In the genomic region with DNA sequence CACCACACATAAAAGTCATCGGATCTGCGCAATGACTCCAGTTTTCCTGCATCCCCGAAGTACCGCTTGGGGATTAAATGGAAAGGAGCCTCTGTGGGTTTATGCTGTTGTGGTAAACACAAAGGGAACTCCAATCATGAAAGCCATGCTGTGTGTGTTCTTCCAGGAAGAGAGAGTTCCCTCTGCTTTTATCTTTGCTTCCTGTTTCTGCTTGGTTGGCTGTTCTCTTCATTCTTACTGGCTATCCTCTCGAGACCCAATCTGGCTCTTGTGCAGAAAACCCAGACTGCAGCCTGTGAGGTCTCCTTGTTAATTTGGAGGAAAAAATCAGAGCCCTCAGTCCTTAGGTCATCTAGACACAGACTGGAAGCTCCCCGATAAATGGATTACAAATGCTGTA, we compare ENCODE assay signal across 30 mouse cellular contexts. TPM values are rescaled to one million over a fixed set of nuclear protein-coding genes. Genes with fewer than 3 reads are reported as not detected.
DNase-seq lines count a peak whose midpoint lies in the region; ATAC-seq lines count a peak whose summit lies in the region.
"Had no signal": no experiment of that assay in that cellular context is flagged by ENCODE, and none has a peak within 500 bp of the region (broad histone marks: within the 10 kb centered on the region; RNA-seq: fewer than 3 reads in every experiment).

No protein-coding gene starts in this region.

- ATAC-seq in megakaryocyte progenitor cell, adult 5-6 weeks (replicated peaks; ENCODE audit: poor library complexity): no peak; the same call in 1 of the 2 replicates
- ATAC-seq: hindbrain, embryonic 16.5 days; intestine, embryonic 15.5 days; Patski had no signal

- intact Hi-C loops in heart, postnatal 10 days (cut with DNase I): no loop called here
- intact Hi-C loops in heart, postnatal 25 days (cut with DNase I): no loop called here

- peak; percentile 30 to 45 for DNase-seq in heart, postnatal 10 days
- DNase-seq in heart, postnatal 25 days (ENCODE audit: low spot score): no peak
- DNase-seq in CD4-positive, CD25-positive, alpha-beta regulatory T cell, adult 2 months (ENCODE audit: low read depth, low spot score): peak; percentile 11
- peak; percentile 39 for DNase-seq in MEL-GATA-1-ER (ENCODE audit: extremely low read depth, low read depth)
- no peak for DNase-seq in layer of hippocampus, postnatal 10 days (ENCODE audit: low spot score in 2 of 2)
- no peak for DNase-seq in gastrocnemius, postnatal 10 days
- DNase-seq: adrenal gland, postnatal 36 days; cerebellum, adult 18-20 months; cerebellum, postnatal 14 days; gastrocnemius, postnatal 36 days; kidney, adult 8-10 months; kidney, postnatal 10 days; lung, postnatal 36 days; right cerebral cortex, postnatal 25 days; spleen, adult 18-20 months; thymus, postnatal 4 days had no signal

- peak overlapping the region; percentile 22; the same call in 1 of the 2 replicates for H3K27ac ChIP-seq in macrophage
- H3K27ac ChIP-seq: embryonic facial prominence, embryonic 12.5 days; forebrain, embryonic 12.5 days; hindbrain, embryonic 10.5 days; intestine, embryonic 15.5 days; limb, embryonic 12.5 days; liver, embryonic 14.5 days; lung, embryonic 15.5 days; midbrain, embryonic 12.5 days; neural tube, embryonic 12.5 days had no signal

- 68% methylated on average over 6 of the region's 6 CpGs for WGBS in macrophage (ENCODE audit: missing documents)

- no peaks in the 10 kb centered on the region for H3K36me3 ChIP-seq in macrophage (ENCODE audit: inconsistent target)
- H3K36me3 ChIP-seq: embryonic facial prominence, embryonic 12.5 days; forebrain, embryonic 12.5 days; hindbrain, embryonic 10.5 days; intestine, embryonic 15.5 days; limb, embryonic 12.5 days; lung, embryonic 15.5 days; midbrain, embryonic 12.5 days; neural tube, embryonic 12.5 days had no signal

- H3K79me2 ChIP-seq in macrophage (ENCODE audit: inconsistent target): no peaks in the 10 kb centered on the region

- no peak overlapping the region for H3K4me3 ChIP-seq in macrophage (ENCODE audit: inconsistent target)
- H3K4me3 ChIP-seq: embryonic facial prominence, embryonic 12.5 days; erythroblast, embryonic 14.5 days; forebrain, embryonic 12.5 days; hindbrain, embryonic 10.5 days; intestine, embryonic 15.5 days; limb, embryonic 12.5 days; lung, embryonic 15.5 days; midbrain, embryonic 12.5 days; neural tube, embryonic 12.5 days had no signal

RNA-seq across cellular contexts. Expression of gene Lrch1, which starts 29.3 kb away (rescaled TPM):
- 10 to 100 TPM; 19.6 to 20.5 TPM for total RNA-seq in heart, postnatal 10 days (2021)
- total RNA-seq in heart, postnatal 25 days (2021): 10 to 100 TPM; 16.8 to 17.9 TPM
- 100 to 1,000 TPM in 2 of 26 experiments, 10 to 100 TPM in 24; 24.6 to 189 (median 55.7) TPM for total RNA-seq in macrophage (2018; cell fraction: chromatin; rRNA removed)
- total RNA-seq in macrophage (2018; cell fraction: cytosol; rRNA removed): 10 to 100 TPM; 11.5 to 21.4 (median 16.2) TPM
- 100 to 1,000 TPM in 1 of 26 experiments, 10 to 100 TPM in 25; 21.1 to 118 (median 40.9) TPM for total RNA-seq in macrophage (2018; cell fraction: nucleus; rRNA removed)
- 10.1 to 12.0 TPM (median 11.9 TPM) in 3 replicates for polyA plus RNA-seq in macrophage (2018)
- total RNA-seq in megakaryocyte progenitor cell, adult 5-6 weeks (2015): 12.1 and 14.3 TPM in 2 replicates
- total RNA-seq in megakaryocyte progenitor cell, adult 5-6 weeks (2017): 9.3 and 11.3 TPM in 2 replicates
- total RNA-seq in layer of hippocampus, postnatal 10 days (2021): 10 to 100 TPM; 33.8 to 35.5 TPM
- 10 to 100 TPM in 1 of 2 experiments, 1 to 10 TPM in 1; 8.9 to 11.2 TPM for total RNA-seq in gastrocnemius, postnatal 10 days (2021)

RNA-seq across cellular contexts. Expression of gene Rubcnl, which starts 38.9 kb away (rescaled TPM):
- 1 to 10 TPM in 1 of 2 experiments, under 1 TPM in 1; 0.69 to 1.2 TPM for total RNA-seq in heart, postnatal 10 days (2021)
- total RNA-seq in heart, postnatal 25 days (2021): 1 to 10 TPM in 1 of 2 experiments, under 1 TPM in 1; 0.49 to 1.1 TPM
- total RNA-seq in macrophage (2018; cell fraction: chromatin; rRNA removed): 10 to 100 TPM in 17 of 26 experiments, 1 to 10 TPM in 9; 2.9 to 39.5 (median 21.6) TPM
- total RNA-seq in macrophage (2018; cell fraction: cytosol; rRNA removed): 10 to 100 TPM in 2 of 26 experiments, 1 to 10 TPM in 22, under 1 TPM in 2; 0.80 to 11.8 (median 5.9) TPM
- total RNA-seq in macrophage (2018; cell fraction: nucleus; rRNA removed): 10 to 100 TPM in 16 of 26 experiments, 1 to 10 TPM in 10; 3.1 to 39.7 (median 18.1) TPM
- polyA plus RNA-seq in macrophage (2018): 3.3 to 9.9 TPM (median 4.6 TPM) in 3 replicates
- total RNA-seq in megakaryocyte progenitor cell, adult 5-6 weeks (2015): 2.2 and 2.4 TPM in 2 replicates
- total RNA-seq in megakaryocyte progenitor cell, adult 5-6 weeks (2017): 1.4 and 2.3 TPM in 2 replicates
- 1 to 10 TPM; 1.0 to 1.1 TPM for total RNA-seq in layer of hippocampus, postnatal 10 days (2021)
- total RNA-seq in gastrocnemius, postnatal 10 days (2021): under 1 TPM; 0.23 to 0.61 TPM

Comparison
In these comparisons a context has a peak if more than half of its experiments do, and no peak if none do; other contexts are left out.
1. DNase-seq: peak in heart, postnatal 10 days (2 of 2), CD4-positive, CD25-positive, alpha-beta regulatory T cell, adult 2 months (single experiment) and MEL-GATA-1-ER (single experiment); none in heart, postnatal 25 days (single experiment), layer of hippocampus, postnatal 10 days (0 of 2) and gastrocnemius, postnatal 10 days (single experiment).